Mouse (Mus musculus) liver, embryonic 14.5 days (tissue): ENCODE measurements at regions not wholly inside any gene's neighbourhood (a gene's known extent, or its start where the extent isn't known, plus 50 kb on each side); places are given as distances from the start of the nearest gene placed in this dataset.

Source experiments
- CTCF ChIP-seq: IDR thresholded peaks from 2 replicates; pipeline ENCODE4 v1.5.1; 2016; ENCODE audit warnings: antibody characterized with exemption, low read depth, control low read depth
- EP300 ChIP-seq: IDR thresholded peaks from 2 replicates; pipeline ENCODE4 v1.6.1; 2016; ENCODE audit warnings: antibody characterized with exemption, low read depth

DNA sequence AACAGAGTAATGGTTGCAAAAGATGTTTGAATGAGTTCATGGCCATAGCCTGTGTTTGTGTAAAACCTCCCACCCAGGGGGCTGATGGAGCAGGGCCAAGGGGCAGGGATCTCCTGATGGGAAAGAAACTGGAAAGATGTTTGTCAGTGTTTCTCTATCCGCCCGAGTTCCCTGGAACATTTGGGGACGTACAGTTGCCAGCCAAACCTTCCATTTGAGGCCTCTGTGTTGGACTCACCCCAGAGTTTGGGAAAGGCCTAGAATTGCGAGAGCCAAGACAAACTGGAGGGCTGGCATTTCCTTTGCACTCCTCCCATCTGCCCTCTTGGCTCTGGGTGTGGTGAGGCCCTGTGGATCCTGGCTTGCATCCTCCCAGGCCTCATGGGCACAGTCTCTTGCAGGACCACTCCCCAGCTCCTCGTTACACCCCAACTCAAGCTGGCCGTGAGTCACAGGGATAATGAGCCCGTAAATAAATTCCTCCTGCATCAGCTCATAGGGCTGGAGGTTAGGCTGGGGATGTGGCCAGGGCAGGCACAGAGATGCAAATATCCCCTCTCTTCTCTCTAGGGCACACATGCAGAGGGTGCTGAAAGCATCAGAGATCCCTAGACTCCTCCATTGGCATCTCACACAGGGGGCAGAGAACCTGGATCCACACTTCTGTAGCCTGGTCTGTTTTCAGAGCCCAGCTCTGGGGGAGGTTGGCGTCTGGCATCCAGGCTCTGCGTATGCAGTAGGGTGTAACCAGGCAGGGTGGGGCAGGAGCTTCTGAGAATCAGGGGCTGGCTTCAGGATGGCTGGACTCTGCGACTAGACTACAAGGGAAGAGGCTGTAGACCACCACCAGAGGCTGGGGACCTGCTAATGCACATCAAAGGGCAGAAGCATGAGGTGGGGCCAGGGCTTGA, 306.7 kb downstream of the Rps24 start:
- TF ChIP-seq CTCF, result no peak
- no peak for TF ChIP-seq EP300
